Mouse (Mus musculus) heart, adult 2 months (tissue): ENCODE results near the gene Gm20388. TPM values are rescaled to one million over a fixed set of nuclear protein-coding genes. Genes with fewer than 3 reads are reported as not detected.
A peak's percentile ranks its signal among the peaks of the same experiment; 100 is the strongest.

Experiments used
- DNase-seq, 2 experiments: peaks; one replicate each; pipeline ENCODE4 v3.0.0; 2021
- H3K27ac ChIP-seq: fragments of 200-600 bp; 2 replicates; pipeline ENCODE4 v1.8.1; 2022
- H3K27me3 ChIP-seq: fragments of 200-500 bp; 2 replicates; pipeline ENCODE4 v1.6.1; 2012; ENCODE audit warnings: mild to moderate bottlenecking, low read length, inconsistent platforms, mixed read lengths; ENCODE audit not compliant: control insufficient read depth, insufficient read depth
- H3K36me3 ChIP-seq: fragments of 200-500 bp; 2 replicates; pipeline ENCODE4 v1.6.1; 2012; ENCODE audit warnings: low read length, inconsistent platforms; ENCODE audit not compliant: control insufficient read depth, insufficient read depth
- H3K4me1 ChIP-seq: fragments of 200-500 bp; 2 replicates; pipeline ENCODE4 v1.6.1; 2011; ENCODE audit warnings: low read length; ENCODE audit not compliant: control insufficient read depth, insufficient read depth
- H3K4me3 ChIP-seq: fragments of 200-600 bp; 2 replicates; pipeline ENCODE4 v1.8.1; 2022
- H3K79me2 ChIP-seq: fragments of 200-500 bp; replicated peaks from 2 replicates; pipeline ENCODE4 v1.6.1; 2012; ENCODE audit warnings: mild to moderate bottlenecking, inconsistent platforms, low read length, moderate library complexity, mixed read lengths; ENCODE audit not compliant: control insufficient read depth, insufficient read depth
- H3K9ac ChIP-seq: fragments of 200-500 bp; 2 replicates; pipeline ENCODE4 v1.6.1; 2012; ENCODE audit warnings: low read depth, mild to moderate bottlenecking, control low read depth, inconsistent platforms, low read length, mixed read lengths
- CTCF ChIP-seq: fragments of 200-600 bp; IDR thresholded peaks from 2 replicates; pipeline ENCODE4 v1.8.1; 2022; ENCODE audit warnings: antibody characterized with exemption, mild to moderate bottlenecking, moderate library complexity
- EP300 ChIP-seq: fragments of 200-500 bp; IDR thresholded peaks from 2 replicates; pipeline ENCODE4 v1.6.1; 2011; ENCODE audit warnings: low read depth, low read length, control low read depth; ENCODE audit not compliant: insufficient read depth
- POLR2A ChIP-seq: fragments of 200-500 bp; IDR thresholded peaks from 2 replicates; pipeline ENCODE4 v1.6.1; 2011; ENCODE audit warnings: mild to moderate bottlenecking, low read depth, low read length, control low read depth; ENCODE audit not compliant: insufficient read depth
- WGBS: fragments of 180-500 bp; shearing (Covaris S2); methylation state at CpG from one replicate; pipeline ENCODE4 v1.1.7; 2018; 5-methylcytosine and 5-hydroxymethylcytosine counted together
- intact Hi-C: fragments of 180-260 bp; cut with DNase I; formaldehyde crosslinking; loops from one replicate; pipeline ENCODE4 v1.15.1; 2025
- polyA plus RNA-seq: library from polyadenylated mRNA; depleted of rRNA; stranded (reverse); fragments of >200 nt; gene quantifications from 2 replicates; pipeline ENCODE4 v1.2.3, GENCODE M21; 2012
- total RNA-seq, 2 experiments: library from RNA; stranded (reverse); gene quantifications; 2 replicates each; pipeline ENCODE4 v1.2.3; 2021

The Gm20388 gene
- total and polyA plus RNA-seq, 3 experiments: 1.8 to 32.3 TPM; not detected in 1

GRCm38 (mm10) chr8:120667561-120668373 lies 757.1 kb downstream of the Gm20388 start, which contains the start of the genes Gm27021 and Cox4i1:
Gene Gm27021, minus strand, starts transcription at chr8:120668079.
Gene Cox4i1, plus strand, starts transcription at chr8:120668222.
- H3K4me3 ChIP-seq: peak within 1 kb of the TSS; percentile 83
- under 1% methylated on average over 102 of the region's 105 CpGs for WGBS
- peak; percentile 93 to 95 for DNase-seq
- TF ChIP-seq POLR2A (peak; percentile 82), CTCF (peak; percentile 33), EP300 (0 out of 2 replicates have a peak, but pooled peaks have one; percentile 5)
- H3K9ac ChIP-seq: peak within 1 kb of the TSS; percentile 97
- H3K79me2 ChIP-seq: peaks cover 2% of the 10 kb centered on the region
- H3K27ac ChIP-seq: peak within 1 kb of the TSS; percentile 97
- H3K36me3 ChIP-seq: peaks cover 3% of the 10 kb centered on the region; the same call in 1 of the 2 replicates
- peaks cover 10% of the 10 kb centered on the region for H3K4me1 ChIP-seq
- H3K27me3 ChIP-seq: no peaks in the 10 kb centered on the region
- intact Hi-C loops: no loop called here

GRCm38 (mm10) chr8:120668374-120668905 lies 757.8 kb downstream of the Gm20388 start, which contains the start of gene Emc8:
Gene Emc8, minus strand, starts transcription at chr8:120668573.
- TF ChIP-seq CTCF (no peak), EP300 (no peak), POLR2A (no peak)
- intact Hi-C loops: no loop called here
- H3K27me3 ChIP-seq: no peaks in the 10 kb centered on the region
- H3K4me1 ChIP-seq: peaks cover 10% of the 10 kb centered on the region
- H3K36me3 ChIP-seq: peaks cover 3% of the 10 kb centered on the region; the same call in 1 of the 2 replicates
- peak within 1 kb of the TSS; percentile 97 for H3K27ac ChIP-seq
- under 1% methylated on average over 50 of the region's 51 CpGs for WGBS
- DNase-seq: no peak
- peak within 1 kb of the TSS; percentile 97 for H3K9ac ChIP-seq
- peaks cover 2% of the 10 kb centered on the region for H3K79me2 ChIP-seq
- peak within 1 kb of the TSS; percentile 83 for H3K4me3 ChIP-seq

DNA sequence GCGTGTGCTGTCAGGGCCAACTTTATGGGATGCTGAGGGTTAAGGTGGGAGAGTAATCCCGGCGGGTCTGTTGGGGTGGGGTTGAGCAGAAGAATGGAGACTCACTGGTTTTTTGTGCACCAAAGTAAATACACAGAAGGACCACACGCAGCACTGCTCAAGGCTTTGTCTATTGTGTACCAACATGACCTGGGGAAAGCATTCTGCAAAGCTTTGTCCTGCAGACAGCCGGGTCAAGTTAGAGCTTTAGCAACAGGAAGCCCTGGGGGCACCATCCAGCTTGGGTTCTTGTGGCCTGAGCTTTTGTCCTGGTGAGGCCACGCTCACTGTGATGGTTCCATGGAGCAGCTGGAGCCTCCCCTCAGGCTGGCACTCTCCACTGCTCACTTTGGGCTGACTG lies 761.1 kb downstream of the Gm20388 start:
- H3K4me1 ChIP-seq: peaks cover 3% of the 10 kb centered on the region
- no peak overlapping the region for H3K4me3 ChIP-seq
- peaks cover 3% of the 10 kb centered on the region; the same call in 1 of the 2 replicates for H3K36me3 ChIP-seq
- TF ChIP-seq POLR2A (0 out of 2 replicates have a peak, but pooled peaks have one; percentile 22), EP300 (no peak), CTCF (no peak)
- no peaks in the 10 kb centered on the region for H3K27me3 ChIP-seq
- H3K9ac ChIP-seq: no peak overlapping the region
- WGBS: 41% methylated on average over 6 of the region's 6 CpGs
- intact Hi-C loops: no loop called here
- no peaks in the 10 kb centered on the region; the same call in 1 of the 2 replicates for H3K79me2 ChIP-seq
- H3K27ac ChIP-seq: no peak overlapping the region
- no peak for DNase-seq

- TF ChIP-seq CTCF: no peak
- TF ChIP-seq POLR2A: 0 out of 2 replicates have a peak, but pooled peaks have one; percentile 9
- Histone ChIP-seq H3K9ac (no peak overlapping the region), H3K36me3 (peaks cover 3% of the 10 kb centered on the region; the same call in 1 of the 2 replicates), H3K79me2 (no peaks in the 10 kb centered on the region; the same call in 1 of the 2 replicates), H3K27me3 (no peaks in the 10 kb centered on the region), H3K27ac (no peak overlapping the region), H3K4me3 (no peak overlapping the region), H3K4me1 (peaks cover 2% of the 10 kb centered on the region)
- 76% methylated on average over 16 of the region's 16 CpGs for WGBS
- DNase-seq: no peak
- intact Hi-C loops: no loop called here
These were observed 762.1 kb downstream of the Gm20388 start for GRCm38 (mm10) chr8:120672626-120673229.

DNA sequence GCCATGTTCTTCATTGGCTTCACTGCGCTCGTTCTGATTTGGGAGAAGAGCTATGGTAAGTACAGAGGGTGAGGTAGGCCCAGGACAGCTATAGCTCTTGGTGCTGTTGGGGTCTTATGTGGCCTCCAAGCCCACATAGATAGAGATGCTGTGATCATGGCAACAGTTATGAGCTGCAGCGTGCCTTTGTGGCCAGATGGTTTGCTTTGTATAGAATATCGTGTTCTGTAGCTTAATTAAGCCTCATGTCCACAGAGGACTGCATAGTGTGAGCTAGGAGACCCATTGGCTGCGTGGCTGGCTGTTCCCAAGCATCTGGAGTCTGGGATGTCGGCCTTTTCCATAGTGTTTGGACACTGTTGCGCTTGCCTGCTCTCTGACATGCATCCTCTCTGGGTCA lies 762.7 kb downstream of the Gm20388 start:
- TF ChIP-seq EP300 (no peak), CTCF (no peak), POLR2A (no peak)
- H3K27me3 ChIP-seq: no peaks in the 10 kb centered on the region
- peaks cover 3% of the 10 kb centered on the region; the same call in 1 of the 2 replicates for H3K36me3 ChIP-seq
- no peaks in the 10 kb centered on the region for H3K79me2 ChIP-seq
- H3K4me1 ChIP-seq: peaks cover 2% of the 10 kb centered on the region
- H3K4me3 ChIP-seq: no peak overlapping the region
- no peak overlapping the region for H3K9ac ChIP-seq
- DNase-seq: no peak
- no peak overlapping the region for H3K27ac ChIP-seq
- 92% methylated on average over 7 of the region's 7 CpGs for WGBS
- intact Hi-C loops: no loop called here
